Mouse (Mus musculus) liver, postnatal 0 days (tissue): ENCODE data around the gene Ggact.
A peak's percentile ranks its signal among the peaks of the same experiment; 100 is the strongest.

Source experiments
- CTCF ChIP-seq: sonication (generic); IDR thresholded peaks from 2 replicates; pipeline ENCODE4 v1.5.1; 2016; ENCODE audit warnings: antibody characterized with exemption, low read depth
- EP300 ChIP-seq: IDR thresholded peaks from 2 replicates; pipeline ENCODE4 v1.6.1; 2016; ENCODE audit warnings: antibody characterized with exemption, low read depth, mild to moderate bottlenecking

DNA sequence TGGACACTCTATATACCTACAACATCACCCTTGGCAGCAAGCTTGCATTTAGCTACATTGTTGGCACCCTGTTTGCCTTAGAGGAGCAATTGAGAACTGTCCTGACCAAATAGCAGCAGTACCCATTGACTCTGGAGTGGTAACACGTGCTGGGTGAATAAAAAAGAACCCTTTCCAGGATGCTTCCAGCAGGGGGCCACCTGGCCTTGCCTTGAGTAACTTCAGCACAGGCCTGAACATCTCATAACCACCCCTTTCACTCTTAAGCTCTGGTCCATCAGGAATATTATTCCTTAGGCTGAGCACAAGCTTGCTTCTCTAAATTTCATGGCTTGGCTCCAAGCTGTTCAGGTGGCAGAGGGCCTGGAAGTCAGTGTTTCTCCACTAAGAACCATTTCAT is 39.8 kb upstream of the Ggact start:
- TF ChIP-seq CTCF (peak; percentile 72), EP300 (no peak)
